10 mouse cellular contexts compared by ENCODE assay signal in genomic region chr14:25554781-25555180, GRCm38 (mm10).
DNase-seq lines count a peak whose midpoint lies in the region; ATAC-seq and TF ChIP-seq lines count a peak whose summit lies in the region.
"Had no signal": no experiment of that assay in that cellular context is flagged by ENCODE, and none has a peak within 500 bp of the region (broad histone marks: within the 10 kb centered on the region; RNA-seq: fewer than 3 reads in every experiment).

No protein-coding gene starts in this region.

- H3K4me2 ChIP-seq in lung, embryonic 14.5 days, result 0 out of 2 replicates have a peak overlapping the region, but pooled peaks have one; percentile 12
- peak overlapping the region; percentile 47 for H3K4me2 ChIP-seq in limb, embryonic 13.5 days (replicated peaks)
- H3K4me2 ChIP-seq in stomach, embryonic 15.5 days, result no peak overlapping the region

- peaks cover 8% of the 10 kb centered on the region; the same call in 1 of the 2 replicates for H3K36me3 ChIP-seq in lung, embryonic 14.5 days (ENCODE audit: insufficient read depth)
- H3K36me3 ChIP-seq in limb, embryonic 13.5 days, result peaks cover 38% of the 10 kb centered on the region
- no peaks in the 10 kb centered on the region; the same call in 1 of the 2 replicates for H3K36me3 ChIP-seq in stomach, embryonic 15.5 days

- H3K4me1 ChIP-seq in lung, embryonic 14.5 days (ENCODE audit: insufficient read depth), result peaks cover 37% of the 10 kb centered on the region
- H3K4me1 ChIP-seq in limb, embryonic 13.5 days, result peaks cover 89% of the 10 kb centered on the region
- H3K4me1 ChIP-seq in stomach, embryonic 15.5 days, result peaks cover 43% of the 10 kb centered on the region

- TF ChIP-seq CTCF in lung, embryonic 14.5 days (IDR thresholded peaks at IDR 0.05; ENCODE audit: low read depth), result no peak

- no peak overlapping the region for H3K4me3 ChIP-seq in lung, embryonic 14.5 days (ENCODE audit: low read depth, low read length)
- no peak overlapping the region for H3K4me3 ChIP-seq in limb, embryonic 13.5 days
- H3K4me3 ChIP-seq in stomach, embryonic 15.5 days (replicated peaks), result no peak overlapping the region

- 17% methylated on average over 8 of the region's 8 CpGs for WGBS in lung, embryonic 14.5 days
- WGBS in limb, embryonic 13.5 days, result 12% methylated on average over 8 of the region's 8 CpGs
- 22% methylated on average over 7 of the region's 8 CpGs for WGBS in stomach, embryonic 15.5 days

- no peaks in the 10 kb centered on the region for H3K27me3 ChIP-seq in lung, embryonic 14.5 days (ENCODE audit: insufficient read depth, low read length)
- H3K27me3 ChIP-seq in limb, embryonic 13.5 days, result no peaks in the 10 kb centered on the region
- no peaks in the 10 kb centered on the region for H3K27me3 ChIP-seq in stomach, embryonic 15.5 days (replicated peaks)

- H3K9ac ChIP-seq in lung, embryonic 14.5 days, result no peak overlapping the region
- peak overlapping the region; percentile 36; the same call in 1 of the 2 replicates for H3K9ac ChIP-seq in limb, embryonic 13.5 days
- no peak overlapping the region for H3K9ac ChIP-seq in stomach, embryonic 15.5 days

- H3K9me3 ChIP-seq in lung, embryonic 14.5 days (ENCODE audit: low read depth, low read length), result no peaks in the 10 kb centered on the region
- no peaks in the 10 kb centered on the region for H3K9me3 ChIP-seq in limb, embryonic 13.5 days
- H3K9me3 ChIP-seq in stomach, embryonic 15.5 days, result no peaks in the 10 kb centered on the region

- H3K27ac ChIP-seq in lung, embryonic 14.5 days (ENCODE audit: low read depth), result peak overlapping the region; percentile 51; the same call in 1 of the 2 replicates
- H3K27ac ChIP-seq in limb, embryonic 13.5 days, result peak overlapping the region; percentile 61
- H3K27ac ChIP-seq in stomach, embryonic 15.5 days, result peak overlapping the region; percentile 51; the same call in 1 of the 2 replicates

- peak; percentile 52 for DNase-seq in adrenal gland, adult 8-10 months
- no peak for DNase-seq in adrenal gland, postnatal 25 days
- DNase-seq in lung, embryonic 14.5 days, result no peak
- DNase-seq in lung, postnatal 14 days, result no peak
- no peak for DNase-seq in layer of hippocampus, adult 18-20 months (ENCODE audit: low spot score in 2 of 2)
- no peak for DNase-seq in kidney, adult 8-10 months
- DNase-seq: kidney, adult 18-20 months; lung, postnatal 4 days had no signal

- no peak for ATAC-seq in lung, embryonic 14.5 days (ENCODE audit: insufficient read depth)
- no peak for ATAC-seq in limb, embryonic 13.5 days (ENCODE audit: low FRiP score, low read depth)
- ATAC-seq in stomach, embryonic 15.5 days (ENCODE audit: insufficient read depth, low FRiP score, low read depth), result peak; percentile 37; the same call in 1 of the 2 replicates
